Mouse (Mus musculus) ES-Bruce4 (cell line): Measurements from ENCODE around the gene Yeats2. TPM values are rescaled to one million over a fixed set of nuclear protein-coding genes. Genes with fewer than 3 reads are reported as not detected.

Experiments used
- H3K27ac ChIP-seq: 2 replicates; pipeline ENCODE4 v1.5.1; 2012; ENCODE audit warnings: low read length, inconsistent platforms; ENCODE audit not compliant: insufficient read depth
- H3K27me3 ChIP-seq: 2 replicates; pipeline ENCODE4 v1.6.1; 2012; ENCODE audit warnings: mild to moderate bottlenecking, low read length, inconsistent platforms; ENCODE audit not compliant: control insufficient read depth, poor library complexity, insufficient read depth, severe bottlenecking
- H3K36me3 ChIP-seq: 2 replicates; pipeline ENCODE4 v1.6.1; 2012; ENCODE audit warnings: inconsistent platforms, mild to moderate bottlenecking, low read length, moderate library complexity; ENCODE audit not compliant: control insufficient read depth, poor library complexity, insufficient read depth, severe bottlenecking
- H3K4me1 ChIP-seq: one replicate; pipeline ENCODE4 v1.8.1; 2011; ENCODE audit warnings: low read length; ENCODE audit not compliant: control insufficient read depth, insufficient read depth
- H3K4me3 ChIP-seq: 2 replicates; pipeline ENCODE4 v1.5.1; 2011; ENCODE audit warnings: low read depth, mild to moderate bottlenecking, low read length
- H3K9ac ChIP-seq: 2 replicates; pipeline ENCODE4 v1.6.1; 2012; ENCODE audit warnings: low read depth, mild to moderate bottlenecking, inconsistent platforms; ENCODE audit not compliant: poor library complexity, severe bottlenecking
- H3K9me3 ChIP-seq: replicated peaks from 2 replicates; pipeline ENCODE4 v1.6.1; 2012; ENCODE audit warnings: mild to moderate bottlenecking, low read length, inconsistent platforms; ENCODE audit not compliant: control insufficient read depth, poor library complexity, insufficient read depth, severe bottlenecking
- CTCF ChIP-seq: IDR thresholded peaks from one replicate; pipeline ENCODE4 v1.8.1; 2011; ENCODE audit warnings: low read depth, low read length
- EP300 ChIP-seq: IDR thresholded peaks from 2 replicates; pipeline ENCODE4 v1.6.1; 2011; ENCODE audit warnings: low read depth, low read length; ENCODE audit not compliant: insufficient read depth
- POLR2A ChIP-seq: IDR thresholded peaks from one replicate; pipeline ENCODE4 v1.8.1; 2011; ENCODE audit warnings: low read length; ENCODE audit not compliant: insufficient read depth
- polyA plus RNA-seq: library from polyadenylated mRNA; stranded (reverse); fragments of >200 nt; gene quantifications from 2 replicates; pipeline ENCODE4 v1.2.4, GENCODE M21; 2011; ENCODE audit warnings: low read depth; ENCODE audit not compliant: missing spikeins, insufficient read depth, insufficient read length

The Yeats2 gene
- polyA plus RNA-seq, 1 experiment, result 112 TPM

GRCm38 (mm10) chr16:20248442-20249174, 107.7 kb downstream of the Yeats2 start:
- TF ChIP-seq POLR2A, result no peak
- no peak for TF ChIP-seq EP300
- no peak for TF ChIP-seq CTCF
- H3K4me1 ChIP-seq, result no peaks in the 10 kb centered on the region
- no peaks in the 10 kb centered on the region for H3K27me3 ChIP-seq
- H3K4me3 ChIP-seq, result no peak overlapping the region
- H3K9me3 ChIP-seq, result 0 out of 2 replicates have a peak, but pooled peaks cover 3% of the 10 kb centered on the region
- no peak overlapping the region for H3K9ac ChIP-seq
- no peaks in the 10 kb centered on the region for H3K36me3 ChIP-seq
- H3K27ac ChIP-seq, result no peak overlapping the region

GRCm38 (mm10) chr16:20257926-20258325, 117.1 kb downstream of the Yeats2 start:
- Histone ChIP-seq H3K9me3 (peaks cover 5% of the 10 kb centered on the region; the same call in 1 of the 2 replicates), H3K27ac (no peak overlapping the region), H3K36me3 (no peaks in the 10 kb centered on the region), H3K27me3 (no peaks in the 10 kb centered on the region), H3K9ac (no peak overlapping the region), H3K4me3 (no peak overlapping the region), H3K4me1 (no peaks in the 10 kb centered on the region)
- TF ChIP-seq EP300 (0 out of 2 replicates have a peak, but pooled peaks have one; percentile 20), CTCF (no peak)

- Histone ChIP-seq H3K4me1 (no peaks in the 10 kb centered on the region), H3K9me3 (no peaks in the 10 kb centered on the region)
- TF ChIP-seq POLR2A, result no peak
- no peak for TF ChIP-seq EP300
- TF ChIP-seq CTCF, result no peak
Measured at GRCm38 (mm10) chr16:20265089-20265488, 124.2 kb downstream of the Yeats2 start.

GRCm38 (mm10) chr16:20271339-20271738, 130.5 kb downstream of the Yeats2 start:
- Histone ChIP-seq H3K36me3 (no peaks in the 10 kb centered on the region), H3K4me1 (no peaks in the 10 kb centered on the region)

More at GRCm38 (mm10) chr16:20265089-20265488, 124.2 kb downstream of the Yeats2 start:
- Histone ChIP-seq H3K4me3 (no peak overlapping the region), H3K9ac (no peak overlapping the region), H3K36me3 (no peaks in the 10 kb centered on the region), H3K27ac (no peak overlapping the region), H3K27me3 (no peaks in the 10 kb centered on the region)

GRCm38 (mm10) chr16:20272994-20273393, 132.1 kb downstream of the Yeats2 start:
- Histone ChIP-seq H3K4me1 (no peaks in the 10 kb centered on the region), H3K9me3 (no peaks in the 10 kb centered on the region), H3K9ac (no peak overlapping the region), H3K36me3 (no peaks in the 10 kb centered on the region), H3K27me3 (no peaks in the 10 kb centered on the region), H3K27ac (no peak overlapping the region), H3K4me3 (no peak overlapping the region)
- no peak for TF ChIP-seq CTCF
- TF ChIP-seq POLR2A, result no peak
- TF ChIP-seq EP300, result no peak

More at GRCm38 (mm10) chr16:20271339-20271738, 130.5 kb downstream of the Yeats2 start:
- no peak for TF ChIP-seq EP300
- no peak for TF ChIP-seq POLR2A
- no peak for TF ChIP-seq CTCF
- Histone ChIP-seq H3K9me3 (no peaks in the 10 kb centered on the region), H3K4me3 (no peak overlapping the region), H3K9ac (no peak overlapping the region), H3K27me3 (no peaks in the 10 kb centered on the region), H3K27ac (no peak overlapping the region)

GRCm38 (mm10) chr16:20279395-20279794, 138.5 kb downstream of the Yeats2 start:
- H3K9ac ChIP-seq, result no peak overlapping the region
- no peaks in the 10 kb centered on the region for H3K4me1 ChIP-seq
- H3K9me3 ChIP-seq, result no peaks in the 10 kb centered on the region
- no peak for TF ChIP-seq CTCF
- TF ChIP-seq POLR2A, result no peak
- no peak for TF ChIP-seq EP300
- H3K36me3 ChIP-seq, result peaks cover 40% of the 10 kb centered on the region
- H3K4me3 ChIP-seq, result no peak overlapping the region
- no peaks in the 10 kb centered on the region for H3K27me3 ChIP-seq
- H3K27ac ChIP-seq, result no peak overlapping the region

GRCm38 (mm10) chr16:20280238-20280637, 139.4 kb downstream of the Yeats2 start:
- Histone ChIP-seq H3K27ac (no peak overlapping the region), H3K27me3 (no peaks in the 10 kb centered on the region), H3K36me3 (peaks cover 42% of the 10 kb centered on the region), H3K4me1 (no peaks in the 10 kb centered on the region), H3K4me3 (no peak overlapping the region), H3K9me3 (no peaks in the 10 kb centered on the region), H3K9ac (no peak overlapping the region)
- TF ChIP-seq CTCF (no peak), EP300 (no peak), POLR2A (no peak)

Other genes with a start within 250 kb of the Yeats2 start
- 0.75 and 1.0 TPM in 2 replicates for gene Klhl6, start 158.0 kb upstream of the Yeats2 start, polyA plus RNA-seq
- gene Klhl24, start 43.5 kb upstream of the Yeats2 start, polyA plus RNA-seq, result 96.1 and 113 TPM in 2 replicates
- gene Map6d1, start 100.3 kb downstream of the Yeats2 start, polyA plus RNA-seq, result 0.94 and 1.0 TPM in 2 replicates
- gene Parl, start 161.3 kb downstream of the Yeats2 start, polyA plus RNA-seq, result 87.9 and 94.9 TPM in 2 replicates
- not detected in 2 replicates for gene Cyp2ab1, start 184.3 kb downstream of the Yeats2 start, polyA plus RNA-seq